Mouse (Mus musculus) heart, embryonic 13.5 days (tissue): ENCODE results near the gene Masp1. TPM values are rescaled to one million over a fixed set of nuclear protein-coding genes. Genes with fewer than 3 reads are reported as not detected.

Experiments
- ATAC-seq: fragments of 200-750 bp; cut with Nextera tagmentation; 2 replicates; pipeline ENCODE4 v1.8.0; 2017; ENCODE audit warnings: moderate TSS enrichment; ENCODE audit not compliant: insufficient number of reproducible peaks, low FRiP score, low TSS enrichment; ENCODE audit errors: extremely low read depth
- H3K27ac ChIP-seq: fragments of 300-500 bp; sonication (generic); replicated peaks from 2 replicates; pipeline ENCODE4 v1.5.1; 2015; ENCODE audit warnings: moderate library complexity, mild to moderate bottlenecking, inconsistent platforms
- H3K27me3 ChIP-seq: fragments of 300-500 bp; sonication (generic); replicated peaks from 2 replicates; pipeline ENCODE4 v1.6.1; 2015; ENCODE audit warnings: mild to moderate bottlenecking, inconsistent platforms
- H3K36me3 ChIP-seq: fragments of 300-500 bp; sonication (generic); 2 replicates; pipeline ENCODE4 v1.6.1; 2015; ENCODE audit warnings: mild to moderate bottlenecking, inconsistent platforms
- H3K4me1 ChIP-seq: fragments of 300-500 bp; sonication (generic); 2 replicates; pipeline ENCODE4 v1.6.1; 2015; ENCODE audit warnings: inconsistent platforms
- H3K4me2 ChIP-seq: fragments of 300-500 bp; sonication (generic); 2 replicates; pipeline ENCODE4 v1.6.1; 2015; ENCODE audit warnings: inconsistent platforms, mild to moderate bottlenecking, moderate library complexity
- H3K4me3 ChIP-seq: fragments of 300-500 bp; sonication (generic); 2 replicates; pipeline ENCODE4 v1.5.1; 2015; ENCODE audit warnings: moderate library complexity, mild to moderate bottlenecking, inconsistent platforms
- H3K9ac ChIP-seq: fragments of 300-500 bp; sonication (generic); 2 replicates; pipeline ENCODE4 v1.6.1; 2015; ENCODE audit warnings: inconsistent platforms, mild to moderate bottlenecking, moderate library complexity
- H3K9me3 ChIP-seq: fragments of 300-500 bp; sonication (generic); 2 replicates; pipeline ENCODE4 v1.6.1; 2016; ENCODE audit warnings: inconsistent platforms
- WGBS: fragments of 180-500 bp; shearing (Covaris S2); methylation state at CpG from one replicate; pipeline ENCODE4 v1.1.7; 2015; ENCODE audit warnings: mixed read lengths; 5-methylcytosine and 5-hydroxymethylcytosine counted together
- polyA plus RNA-seq: library from polyadenylated mRNA; unstranded; fragments of >200 nt; fragmentation: Nextera tagmentation; extraction: Ambion mirVana; gene quantifications from 2 replicates; pipeline ENCODE4 v1.2.1, GENCODE M21; 2015

Masp1 gene
- polyA plus RNA-seq, 1 experiment from 2014 or later = 10.4 TPM

DNA sequence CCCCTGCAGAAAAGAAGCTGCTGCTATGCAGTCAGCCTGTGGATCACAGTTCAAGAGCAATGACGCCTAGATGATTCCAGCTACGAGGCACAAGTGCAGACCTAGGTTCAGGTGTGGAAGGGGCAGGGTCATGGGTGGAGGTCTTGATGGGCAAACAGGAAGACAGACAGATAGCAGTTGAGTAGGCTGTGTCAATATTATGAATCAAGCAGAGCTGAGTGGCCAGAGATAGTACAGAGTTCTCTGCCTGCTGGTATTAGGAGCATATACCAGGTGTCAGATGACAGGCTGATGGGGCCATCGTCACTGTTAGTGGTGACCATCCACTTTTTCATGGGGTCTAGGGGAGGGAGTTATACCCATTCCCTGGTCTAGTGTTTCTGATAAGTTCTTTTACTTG, 13.1 kb upstream of the Masp1 start:
- 58% methylated on average over 3 of the region's 3 CpGs for WGBS
- Histone ChIP-seq H3K4me1 (no peaks in the 10 kb centered on the region), H3K27ac (no peak overlapping the region), H3K9me3 (no peaks in the 10 kb centered on the region), H3K27me3 (no peaks in the 10 kb centered on the region), H3K9ac (no peak overlapping the region), H3K4me3 (no peak overlapping the region), H3K36me3 (no peaks in the 10 kb centered on the region), H3K4me2 (no peak overlapping the region)
- ATAC-seq = no peak

DNA sequence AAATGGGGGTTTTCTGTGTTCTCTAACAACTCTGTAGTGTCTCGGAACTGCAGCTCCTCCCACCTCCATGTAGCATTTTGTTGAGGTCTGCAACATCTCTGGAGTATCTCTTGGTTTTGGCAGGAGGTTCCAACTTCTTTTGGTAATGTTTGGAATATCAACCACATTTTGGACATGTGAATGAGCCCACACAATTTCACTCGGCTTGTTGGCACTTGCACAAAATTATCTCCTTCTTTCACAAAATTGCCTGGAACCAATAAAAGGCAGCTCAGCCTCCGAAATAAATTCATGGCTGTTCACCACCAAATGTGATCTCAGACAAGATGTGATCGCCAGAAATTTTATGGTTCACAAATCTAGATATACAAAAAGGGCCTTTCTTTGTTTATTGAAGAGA, 8.6 kb upstream of the Masp1 start:
- Histone ChIP-seq H3K4me2 (no peak overlapping the region), H3K4me1 (no peaks in the 10 kb centered on the region), H3K27ac (no peak overlapping the region), H3K27me3 (no peaks in the 10 kb centered on the region), H3K9me3 (peaks cover 9% of the 10 kb centered on the region; the same call in 1 of the 2 replicates), H3K36me3 (no peaks in the 10 kb centered on the region), H3K4me3 (no peak overlapping the region), H3K9ac (no peak overlapping the region)
- WGBS = 74% methylated on average over 4 of the region's 4 CpGs
- no peak for ATAC-seq

DNA sequence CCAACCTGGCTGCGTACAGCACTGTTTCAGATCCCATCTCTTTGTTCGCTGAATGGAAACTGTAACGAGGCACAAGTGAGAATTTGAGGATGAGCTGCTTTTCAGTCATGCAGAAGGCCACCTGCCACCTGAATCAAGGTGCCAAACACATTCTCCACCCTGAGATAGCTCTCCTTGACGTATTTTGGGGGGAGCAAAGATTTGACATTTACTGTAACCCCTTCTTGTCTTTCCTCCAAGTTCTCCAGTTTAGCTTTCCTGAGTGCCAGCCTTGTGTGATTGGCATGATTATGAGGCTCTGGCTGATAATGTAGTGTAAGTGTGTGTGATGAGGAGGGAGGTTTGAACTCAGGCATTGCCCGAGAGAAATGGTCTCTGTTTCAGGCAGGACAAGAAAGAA, 1.5 kb upstream of the Masp1 start:
- Histone ChIP-seq H3K9me3 (peaks cover 9% of the 10 kb centered on the region; the same call in 1 of the 2 replicates), H3K36me3 (no peaks in the 10 kb centered on the region), H3K4me2 (no peak overlapping the region), H3K9ac (no peak overlapping the region), H3K4me1 (peaks cover 61% of the 10 kb centered on the region), H3K4me3 (no peak overlapping the region), H3K27me3 (peaks cover 4% of the 10 kb centered on the region; the same call in 1 of the 2 replicates), H3K27ac (no peak overlapping the region)
- ATAC-seq = no peak
- WGBS = 80% methylated on average over 5 of the region's 5 CpGs

DNA sequence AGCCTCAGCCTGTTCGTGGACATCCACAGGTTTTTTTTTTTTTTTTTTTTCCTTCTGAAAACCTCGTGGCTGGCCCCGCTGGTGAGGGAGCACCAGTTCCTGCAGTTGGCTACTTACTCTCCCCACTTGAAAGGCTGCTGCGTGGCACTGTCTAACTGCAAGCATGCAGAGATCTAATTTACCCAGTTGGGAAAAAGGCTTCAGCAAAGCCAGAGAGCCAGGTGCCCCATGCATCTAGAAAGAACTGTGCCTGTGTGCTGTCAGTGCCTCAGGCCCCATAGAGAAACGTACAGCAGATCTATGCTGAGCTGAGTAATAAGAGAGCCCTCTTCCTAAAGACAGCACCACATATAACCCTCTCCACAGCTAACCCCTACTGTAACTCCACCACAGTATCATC, 477 bp upstream of the Masp1 start:
- Histone ChIP-seq H3K36me3 (no peaks in the 10 kb centered on the region), H3K4me2 (peak overlapping the region; percentile 77), H3K9ac (peak overlapping the region; percentile 78), H3K4me3 (peak overlapping the region; percentile 56; the same call in 1 of the 2 replicates), H3K27me3 (peaks cover 4% of the 10 kb centered on the region; the same call in 1 of the 2 replicates), H3K9me3 (peaks cover 9% of the 10 kb centered on the region; the same call in 1 of the 2 replicates), H3K27ac (peak overlapping the region; percentile 82; the same call in 1 of the 2 replicates), H3K4me1 (peaks cover 71% of the 10 kb centered on the region)
- WGBS = 29% methylated on average over 5 of the region's 5 CpGs
- no peak for ATAC-seq

GRCm38 (mm10) chr16:23519771-23520170, 844 bp downstream of the Masp1 start:
- peak overlapping the region; percentile 78 for H3K9ac ChIP-seq

DNA sequence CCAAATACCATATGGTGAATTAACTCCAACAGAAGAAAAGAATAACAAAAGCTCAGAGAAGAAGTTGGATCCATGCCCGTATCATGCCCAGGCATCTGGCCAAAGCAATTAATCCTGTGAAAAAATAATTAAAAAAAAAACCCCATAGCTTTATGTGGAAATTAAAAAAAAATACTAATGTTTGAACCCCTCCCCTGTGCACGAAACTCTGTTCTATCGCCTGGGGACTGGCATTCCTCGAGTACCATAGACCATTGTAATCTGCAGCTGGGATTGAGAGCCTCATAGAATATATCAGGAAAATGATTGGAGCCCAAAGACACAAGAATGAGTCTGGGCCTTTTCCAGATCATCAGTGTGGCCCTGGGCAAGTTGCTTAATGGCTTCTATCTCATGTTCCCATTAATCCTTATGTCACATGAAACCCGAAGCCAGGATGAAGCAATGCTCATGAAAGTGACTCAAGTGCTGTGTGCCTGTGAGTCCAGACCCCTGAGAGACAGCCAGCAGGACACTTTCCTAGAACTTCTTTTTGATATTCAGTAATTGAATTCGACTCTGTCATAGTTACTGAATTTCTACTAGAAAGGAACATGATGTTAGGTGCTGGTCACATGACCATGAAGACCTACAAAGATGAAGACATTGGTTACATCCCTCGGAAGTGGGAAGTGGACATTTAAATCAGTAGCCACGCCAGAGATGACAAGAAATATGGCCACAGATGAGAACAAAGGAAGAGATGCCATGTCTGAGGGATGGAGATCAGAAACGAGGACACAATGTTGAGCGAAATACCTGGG, 1.8 kb downstream of the Masp1 start:
- 68% methylated on average over 10 of the region's 10 CpGs for WGBS
- Histone ChIP-seq H3K4me3 (peak overlapping the region; percentile 56), H3K9ac (no peak overlapping the region), H3K27ac (peak overlapping the region; percentile 41), H3K27me3 (peaks cover 4% of the 10 kb centered on the region; the same call in 1 of the 2 replicates), H3K4me2 (peak overlapping the region; percentile 77), H3K9me3 (no peaks in the 10 kb centered on the region), H3K4me1 (peaks cover 82% of the 10 kb centered on the region), H3K36me3 (no peaks in the 10 kb centered on the region)
- ATAC-seq = no peak

More at GRCm38 (mm10) chr16:23519771-23520170, 844 bp downstream of the Masp1 start:
- H3K36me3 ChIP-seq = no peaks in the 10 kb centered on the region
- no peaks in the 10 kb centered on the region for H3K9me3 ChIP-seq
- peak overlapping the region; percentile 82 for H3K27ac ChIP-seq
- H3K4me1 ChIP-seq = peaks cover 82% of the 10 kb centered on the region
- peaks cover 4% of the 10 kb centered on the region; the same call in 1 of the 2 replicates for H3K27me3 ChIP-seq
- ATAC-seq = no peak
- H3K4me3 ChIP-seq = peak overlapping the region; percentile 56
- WGBS = 6% methylated on average over 1 of the region's 1 CpGs
- H3K4me2 ChIP-seq = peak overlapping the region; percentile 77

GRCm38 (mm10) chr16:23517754-23518566, 2.7 kb downstream of the Masp1 start:
- Histone ChIP-seq H3K27ac (peak overlapping the region; percentile 41), H3K36me3 (no peaks in the 10 kb centered on the region), H3K27me3 (peaks cover 4% of the 10 kb centered on the region; the same call in 1 of the 2 replicates), H3K4me2 (peak overlapping the region; percentile 77), H3K9ac (peak overlapping the region; percentile 60), H3K4me3 (no peak overlapping the region), H3K9me3 (no peaks in the 10 kb centered on the region), H3K4me1 (peaks cover 76% of the 10 kb centered on the region)
- 47% methylated on average over 20 of the region's 20 CpGs for WGBS
- no peak for ATAC-seq

- H3K9me3 ChIP-seq = no peaks in the 10 kb centered on the region
- no peak overlapping the region for H3K9ac ChIP-seq
- peaks cover 4% of the 10 kb centered on the region; the same call in 1 of the 2 replicates for H3K27me3 ChIP-seq
- no peaks in the 10 kb centered on the region for H3K36me3 ChIP-seq
- no peak overlapping the region for H3K4me2 ChIP-seq
- WGBS = 76% methylated on average over 5 of the region's 5 CpGs
- ATAC-seq = no peak
- peaks cover 69% of the 10 kb centered on the region for H3K4me1 ChIP-seq
- no peak overlapping the region for H3K4me3 ChIP-seq
- H3K27ac ChIP-seq = peak overlapping the region; percentile 41; the same call in 1 of the 2 replicates
Observed at GRCm38 (mm10) chr16:23517230-23517629, 3.4 kb downstream of the Masp1 start.

DNA sequence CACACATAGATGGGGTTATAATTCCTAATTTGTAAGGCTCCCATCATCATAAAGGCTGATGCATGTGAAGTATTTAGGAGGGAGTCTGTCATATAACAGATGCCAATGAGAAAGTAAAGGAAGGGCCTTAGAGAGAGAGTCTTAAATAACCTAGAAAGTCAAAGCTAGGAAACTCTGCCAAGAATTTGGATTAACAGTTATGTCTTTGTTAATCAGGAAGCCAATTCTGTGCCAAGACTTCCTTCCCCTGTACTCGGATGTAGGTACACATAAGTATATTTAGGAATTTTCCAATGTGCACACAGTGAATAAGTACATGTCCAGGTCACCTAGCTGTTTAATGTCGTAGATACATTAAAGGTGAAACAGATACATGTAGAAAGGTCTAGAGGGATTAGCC, 4.0 kb downstream of the Masp1 start:
- H3K4me1 ChIP-seq = peaks cover 66% of the 10 kb centered on the region

DNA sequence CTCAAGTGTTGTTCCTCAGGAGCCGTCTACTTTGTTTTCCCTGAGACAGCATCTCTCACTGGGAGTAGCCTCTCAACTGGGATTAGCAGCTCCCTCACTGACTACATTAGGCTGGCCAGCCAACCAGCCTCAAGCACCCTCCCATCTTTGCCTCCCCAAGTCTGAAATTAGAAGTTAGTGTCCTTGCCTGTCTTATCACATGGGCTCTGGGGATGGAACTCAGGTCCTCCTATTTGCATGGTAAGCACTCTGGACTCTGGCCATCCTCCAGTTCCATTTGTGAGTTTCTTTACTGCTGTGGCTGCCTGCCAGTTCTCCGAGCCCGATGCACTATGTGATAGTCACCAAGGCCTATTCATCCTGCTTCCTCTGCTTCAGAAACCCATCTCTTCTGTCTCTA, 4.8 kb downstream of the Masp1 start:
- Histone ChIP-seq H3K36me3 (peaks cover 5% of the 10 kb centered on the region; the same call in 1 of the 2 replicates), H3K9ac (no peak overlapping the region), H3K4me2 (no peak overlapping the region), H3K27me3 (no peaks in the 10 kb centered on the region; the same call in 1 of the 2 replicates), H3K4me3 (no peak overlapping the region), H3K4me1 (peaks cover 61% of the 10 kb centered on the region), H3K27ac (peak overlapping the region; percentile 43), H3K9me3 (no peaks in the 10 kb centered on the region)
- ATAC-seq = peak; percentile 69
- WGBS = 14% methylated on average over 3 of the region's 3 CpGs

More for the DNA sequence above, 4.0 kb downstream of the Masp1 start:
- H3K36me3 ChIP-seq = peaks cover under 1% of the 10 kb centered on the region; the same call in 1 of the 2 replicates
- H3K27me3 ChIP-seq = no peaks in the 10 kb centered on the region; the same call in 1 of the 2 replicates
- peak overlapping the region; percentile 43; the same call in 1 of the 2 replicates for H3K27ac ChIP-seq
- ATAC-seq = no peak
- 63% methylated on average over 2 of the region's 2 CpGs for WGBS
- H3K9me3 ChIP-seq = no peaks in the 10 kb centered on the region
- H3K4me3 ChIP-seq = no peak overlapping the region
- no peak overlapping the region for H3K9ac ChIP-seq
- no peak overlapping the region for H3K4me2 ChIP-seq

- H3K36me3 ChIP-seq = peaks cover 5% of the 10 kb centered on the region; the same call in 1 of the 2 replicates
- no peak overlapping the region for H3K27ac ChIP-seq
- ATAC-seq = no peak
- H3K4me1 ChIP-seq = peaks cover 44% of the 10 kb centered on the region
- WGBS = 79% methylated on average over 1 of the region's 1 CpGs
- H3K27me3 ChIP-seq = peaks cover 9% of the 10 kb centered on the region; the same call in 1 of the 2 replicates
- no peak overlapping the region for H3K4me2 ChIP-seq
- no peaks in the 10 kb centered on the region for H3K9me3 ChIP-seq
- H3K4me3 ChIP-seq = no peak overlapping the region
- no peak overlapping the region for H3K9ac ChIP-seq
Observed at GRCm38 (mm10) chr16:23513401-23513800, 7.2 kb downstream of the Masp1 start.
